Mouse (Mus musculus) CH12.LX (cell line): ENCODE results near the gene Gm6502. TPM values are rescaled to one million over a fixed set of nuclear protein-coding genes. Genes with fewer than 3 reads are reported as not detected.
"Not testable (repeated sequence)": the region's sequence is repeated elsewhere in the genome, so short reads cannot be mapped to it uniquely, and the experiment has no call there.

Experiments
- DNase-seq: peaks from one replicate; pipeline ENCODE4 v3.0.0-alpha.2; 2013; ENCODE audit errors: extremely low read depth
- H3K27ac ChIP-seq: 2 replicates; pipeline ENCODE4 v1.5.1; 2012; ENCODE audit warnings: low read depth, mild to moderate bottlenecking, control low read depth, moderate library complexity; ENCODE audit not compliant: insufficient read depth
- H3K27me3 ChIP-seq: replicated peaks from 2 replicates; pipeline ENCODE3; 2012; ENCODE audit warnings: inconsistent platforms
- H3K36me3 ChIP-seq, 2 experiments: replicated peaks in 1 of 2; 2 replicates each; pipeline versions ENCODE3 to v1.6.1; 2012; ENCODE audit warnings: inconsistent platforms in 1 of 2, low read length in 1 of 2, mild to moderate bottlenecking in 1 of 2, mixed read lengths in 1 of 2, moderate library complexity in 1 of 2; ENCODE audit not compliant: control insufficient read depth in 1 of 2, insufficient read depth in 1 of 2
- H3K4me1 ChIP-seq, 2 experiments: 2 replicates each; pipeline ENCODE4 v1.6.1; 2012; ENCODE audit warnings: inconsistent platforms in 1 of 2, moderate library complexity in 1 of 2; ENCODE audit not compliant: insufficient read depth in 2 of 2, control insufficient read depth in 1 of 2
- H3K4me2 ChIP-seq: 2 replicates; pipeline ENCODE4 v1.6.1; 2012; ENCODE audit warnings: low read depth, mild to moderate bottlenecking, control low read depth; ENCODE audit not compliant: poor library complexity, insufficient read depth, severe bottlenecking
- H3K4me3 ChIP-seq, 3 experiments: fragments of 150-350 bp in 1 of 3; sonication (generic) in 1 of 3; replicated peaks in 1 of 3; 2 replicates each; pipeline versions ENCODE3 to v1.5.1; 2011 to 2012; ENCODE audit warnings: low read depth in 2 of 3, low read length in 2 of 3, mild to moderate bottlenecking in 2 of 3, moderate library complexity in 2 of 3, control low read depth in 1 of 3, improper control_type of control experiment in 1 of 3, inconsistent platforms in 1 of 3, mixed read lengths in 1 of 3; ENCODE audit not compliant: poor library complexity in 1 of 3
- H3K79me2 ChIP-seq: replicated peaks from 2 replicates; pipeline ENCODE4 v1.6.1; 2012; ENCODE audit warnings: mild to moderate bottlenecking, moderate library complexity; ENCODE audit not compliant: control insufficient read depth, poor library complexity, insufficient read depth, severe bottlenecking; ENCODE audit errors: extremely low read depth
- H3K9ac ChIP-seq: 2 replicates; pipeline ENCODE4 v1.6.1; 2012; ENCODE audit warnings: low read depth, mild to moderate bottlenecking, control low read depth, moderate library complexity; ENCODE audit not compliant: insufficient read depth
- H3K9me3 ChIP-seq: replicated peaks from 2 replicates; pipeline ENCODE3; 2012; ENCODE audit warnings: low read length, inconsistent platforms, mixed read lengths
- dilution Hi-C: fragments of 300-500 bp; cut with MboI; formaldehyde crosslinking; loops from 2 replicates; pipeline ENCODE4 v1.14.3; 2020; ENCODE audit warnings: low sequenced_read_pairs; ENCODE audit not compliant: extremely low pct_unique_long_range_greater_than_20kb, extremely low pct_ligation_motif_present
- in situ Hi-C: fragments of 300-500 bp; cut with MboI; formaldehyde crosslinking; loops from 3 replicates; pipeline ENCODE4 v1.14.3; 2019; ENCODE audit warnings: low sequenced_read_pairs, low pct_ligation_motif_present, low pct_unique_long_range_greater_than_20kb, mixed read lengths
- polyA plus RNA-seq: library from polyadenylated mRNA; unstranded; fragments of >175 nt; gene quantifications from 2 replicates; pipeline ENCODE4 v1.2.1, GENCODE M21; 2012; ENCODE audit warnings: low read depth; ENCODE audit not compliant: insufficient read length
- total RNA-seq, 2 experiments: library from RNA; depleted of rRNA; stranded (reverse); fragments of 300-350 nt in 1 of 2; fragments of >200 nt in 1 of 2; gene quantifications; 2 replicates each; pipeline ENCODE4 v1.2.3; 2012 to 2014

Gene Gm6502
- total RNA-seq (2012; rRNA removed) (not detected in 2 replicates), total RNA-seq (2014; rRNA removed) (not detected in 2 replicates), polyA plus RNA-seq (not detected in 2 replicates)

DNA sequence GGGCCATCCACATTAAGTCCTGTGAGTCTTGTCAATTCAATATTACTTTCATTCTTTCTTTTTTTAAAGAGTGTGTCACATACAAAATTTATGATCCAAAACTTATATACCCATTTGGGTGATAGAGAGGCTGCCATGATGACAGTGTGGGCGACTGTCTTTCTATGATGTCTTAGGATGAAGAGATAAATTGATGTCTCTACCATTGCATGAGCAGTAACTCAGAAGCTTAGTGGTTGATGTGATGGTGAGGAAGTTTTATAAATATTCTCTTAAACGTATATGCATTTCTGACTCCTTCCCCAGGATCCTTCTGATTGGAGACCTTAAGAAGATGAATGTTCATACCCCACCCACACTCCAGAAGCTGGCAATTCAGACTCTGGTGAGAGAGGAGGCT lies at the start of gene Gm6502:
TSS of gene Gm6502 (plus strand) at position 301 of the 400 bp plus-strand sequence.
- in situ Hi-C loops, H3K4me2 ChIP-seq, DNase-seq, H3K9ac ChIP-seq, H3K27me3 ChIP-seq, H3K4me1 ChIP-seq, H3K36me3 ChIP-seq, H3K4me3 ChIP-seq, H3K79me2 ChIP-seq, H3K9me3 ChIP-seq, H3K27ac ChIP-seq, dilution Hi-C loops: not testable (repeated sequence)

- H3K27me3 ChIP-seq, in situ Hi-C loops, dilution Hi-C loops: not testable (repeated sequence)
These were observed 7.5 kb upstream of the Gm6502 start, which contains the start of gene A430089I19Rik for GRCm38 (mm10) chr5:94306696-94307095. Gene A430089I19Rik, minus strand, starts transcription at chr5:94306796.

DNA sequence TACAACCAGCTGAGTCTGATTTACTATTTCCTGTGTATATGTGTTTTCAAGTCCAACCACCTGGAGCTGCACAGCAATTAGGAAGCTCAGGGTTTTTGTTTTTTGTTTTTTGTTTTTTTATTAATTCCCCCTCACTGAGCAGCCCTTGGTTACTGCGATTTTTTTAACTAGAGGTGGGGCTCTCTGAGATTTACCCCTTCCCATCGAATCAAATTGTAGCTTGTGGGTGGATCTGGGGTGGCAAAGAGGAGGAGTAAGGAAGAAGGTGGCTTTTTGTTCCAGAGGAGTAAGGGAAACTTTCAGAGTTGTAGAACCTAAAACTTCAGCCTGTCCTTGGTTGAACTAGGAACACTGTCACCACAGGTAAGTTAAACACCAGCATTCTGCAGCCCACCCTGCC lies 25.2 kb downstream of the Gm6502 start, which contains the start of gene AA792892:
TSS of gene AA792892 (plus strand) at position 301 of the 400 bp plus-strand sequence.
- H3K9me3 ChIP-seq, H3K4me3 ChIP-seq, H3K36me3 ChIP-seq, H3K79me2 ChIP-seq, dilution Hi-C loops, H3K4me2 ChIP-seq, H3K9ac ChIP-seq, H3K27ac ChIP-seq, H3K4me1 ChIP-seq, in situ Hi-C loops, H3K27me3 ChIP-seq, DNase-seq: not testable (repeated sequence)

More at GRCm38 (mm10) chr5:94306696-94307095, 7.5 kb upstream of the Gm6502 start, which contains the start of gene A430089I19Rik:
- not testable (repeated sequence) for H3K4me1 ChIP-seq, DNase-seq, H3K9me3 ChIP-seq, H3K4me2 ChIP-seq, H3K9ac ChIP-seq, H3K27ac ChIP-seq, H3K79me2 ChIP-seq, H3K4me3 ChIP-seq, H3K36me3 ChIP-seq

Other genes starting within 250 kb of the Gm6502 start
- not detected in 2 replicates for gene BC061212, start 243.9 kb upstream of the Gm6502 start, total RNA-seq (2012; rRNA removed)
- gene BC061212, start 243.9 kb upstream of the Gm6502 start, total RNA-seq (2014; rRNA removed) = not detected in 2 replicates
- not detected in 2 replicates for gene BC061212, start 243.9 kb upstream of the Gm6502 start, polyA plus RNA-seq
- not detected in 2 replicates for gene Gm6351, start 238.1 kb upstream of the Gm6502 start, total RNA-seq (2012; rRNA removed)
- not detected in 2 replicates for gene Gm6351, start 238.1 kb upstream of the Gm6502 start, total RNA-seq (2014; rRNA removed)
- gene Gm6351, start 238.1 kb upstream of the Gm6502 start, polyA plus RNA-seq = not detected in 2 replicates
- not detected in 2 replicates for gene Gm3106, start 96.4 kb upstream of the Gm6502 start, total RNA-seq (2012; rRNA removed)
- not detected in 2 replicates for gene Gm3106, start 96.4 kb upstream of the Gm6502 start, total RNA-seq (2014; rRNA removed)
- not detected in 2 replicates for gene Gm3106, start 96.4 kb upstream of the Gm6502 start, polyA plus RNA-seq
- not detected in 2 replicates for gene A430089I19Rik, start 7.6 kb upstream of the Gm6502 start, total RNA-seq (2012; rRNA removed)
- not detected in 2 replicates for gene A430089I19Rik, start 7.6 kb upstream of the Gm6502 start, total RNA-seq (2014; rRNA removed)
- not detected in 2 replicates for gene A430089I19Rik, start 7.6 kb upstream of the Gm6502 start, polyA plus RNA-seq
- gene AA792892, start 25.3 kb downstream of the Gm6502 start, total RNA-seq (2012; rRNA removed) = not detected in 2 replicates
- gene AA792892, start 25.3 kb downstream of the Gm6502 start, total RNA-seq (2014; rRNA removed) = not detected in 2 replicates
- not detected in 2 replicates for gene AA792892, start 25.3 kb downstream of the Gm6502 start, polyA plus RNA-seq
- not detected in 2 replicates for gene Gm7682, start 131.3 kb downstream of the Gm6502 start, total RNA-seq (2012; rRNA removed)
- gene Gm7682, start 131.3 kb downstream of the Gm6502 start, total RNA-seq (2014; rRNA removed) = not detected in 2 replicates
- not detected in 2 replicates for gene Gm7682, start 131.3 kb downstream of the Gm6502 start, polyA plus RNA-seq
- not detected in 2 replicates for gene Gm3139, start 211.9 kb downstream of the Gm6502 start, total RNA-seq (2012; rRNA removed)
- gene Gm3139, start 211.9 kb downstream of the Gm6502 start, total RNA-seq (2014; rRNA removed) = not detected in 2 replicates
- gene Gm3139, start 211.9 kb downstream of the Gm6502 start, polyA plus RNA-seq = not detected in 2 replicates